Comparison of ENCODE assay signal across 14 mouse cellular contexts in genomic region chr1:132653841-132654457, GRCm38 (mm10).
DNase-seq lines count a peak whose midpoint lies in the region; ATAC-seq lines count a peak whose summit lies in the region.
"Had no signal": no experiment of that assay in that cellular context is flagged by ENCODE, and none has a peak within 500 bp of the region (broad histone marks: within the 10 kb centered on the region; RNA-seq: fewer than 3 reads in every experiment).

No protein-coding gene starts in this region.

- H3K4me3 ChIP-seq in forebrain, embryonic 15.5 days, result no peak overlapping the region
- H3K4me3 ChIP-seq: embryonic facial prominence, embryonic 13.5 days; liver, embryonic 15.5 days had no signal

- H3K9me3 ChIP-seq in forebrain, embryonic 15.5 days, result no peaks in the 10 kb centered on the region
- H3K9me3 ChIP-seq: embryonic facial prominence, embryonic 13.5 days; liver, embryonic 15.5 days had no signal

- no peaks in the 10 kb centered on the region for H3K27me3 ChIP-seq in forebrain, embryonic 15.5 days
- H3K27me3 ChIP-seq: embryonic facial prominence, embryonic 13.5 days; liver, embryonic 15.5 days had no signal

- peak overlapping the region; percentile 28; the same call in 1 of the 2 replicates for H3K9ac ChIP-seq in forebrain, embryonic 15.5 days (replicated peaks)
- H3K9ac ChIP-seq: embryonic facial prominence, embryonic 13.5 days; liver, embryonic 15.5 days had no signal

- H3K4me2 ChIP-seq in forebrain, embryonic 15.5 days (replicated peaks), result no peak overlapping the region; the same call in 1 of the 2 replicates
- H3K4me2 ChIP-seq: embryonic facial prominence, embryonic 13.5 days; liver, embryonic 15.5 days had no signal

- peaks cover 74% of the 10 kb centered on the region for H3K4me1 ChIP-seq in forebrain, embryonic 15.5 days
- H3K4me1 ChIP-seq: embryonic facial prominence, embryonic 13.5 days; liver, embryonic 15.5 days had no signal

- H3K36me3 ChIP-seq in forebrain, embryonic 15.5 days, result no peaks in the 10 kb centered on the region
- H3K36me3 ChIP-seq: embryonic facial prominence, embryonic 13.5 days; liver, embryonic 15.5 days had no signal

- peak; percentile 54 for DNase-seq in layer of hippocampus, adult 11-12 months (ENCODE audit: low spot score)
- no peak for DNase-seq in layer of hippocampus, adult 9-10 months (ENCODE audit: low spot score)
- peak; percentile 82 for DNase-seq in layer of hippocampus, adult 9-11 months
- DNase-seq in right cerebral cortex, adult 2 months (ENCODE audit: low spot score in 2 of 2), result peak; percentile 59 to 65
- DNase-seq in heart, adult 11 months, result no peak
- DNase-seq: adrenal gland, postnatal 14 days; gastrocnemius, postnatal 14 days; kidney, adult 2 months; thymus, postnatal 14 days had no signal

- ATAC-seq in forebrain, embryonic 15.5 days (replicated peaks), result peak; percentile 53
- ATAC-seq in megakaryocyte-erythroid progenitor cell, adult 5-6 weeks (replicated peaks; ENCODE audit: low FRiP score, low TSS enrichment, poor library complexity, severe bottlenecking), result no peak
- ATAC-seq: CD4-positive, CD25-positive, alpha-beta regulatory T cell, adult 4 months had no signal

- WGBS in forebrain, embryonic 15.5 days, result 36% methylated on average over 12 of the region's 12 CpGs

- peak overlapping the region; percentile 78 for H3K27ac ChIP-seq in forebrain, embryonic 15.5 days (replicated peaks)
- H3K27ac ChIP-seq: embryonic facial prominence, embryonic 13.5 days; liver, embryonic 15.5 days had no signal

Comparison
In these comparisons a context has a peak if more than half of its experiments do, and no peak if none do; other contexts are left out.
1. DNase-seq: peak in layer of hippocampus, adult 11-12 months (single experiment), layer of hippocampus, adult 9-11 months (single experiment) and right cerebral cortex, adult 2 months (2 of 2); none in layer of hippocampus, adult 9-10 months (single experiment) and heart, adult 11 months (single experiment).